Mouse (Mus musculus) liver, adult 2 months (tissue): ENCODE measurements around the gene Dnajc13. TPM values are rescaled to one million over a fixed set of nuclear protein-coding genes. Genes with fewer than 3 reads are reported as not detected.

ENCODE experiments used
- DNase-seq: peaks from one replicate; pipeline ENCODE4 v3.0.0-alpha.2; 2011; ENCODE audit warnings: low read depth, low spot score; ENCODE audit errors: extremely low read depth
- H3K27ac ChIP-seq: fragments of 200-500 bp; replicated peaks from 2 replicates; pipeline ENCODE4 v1.5.1; 2012; ENCODE audit warnings: low read depth, mild to moderate bottlenecking, control low read depth, inconsistent platforms, low read length; ENCODE audit not compliant: insufficient read depth
- H3K27me3 ChIP-seq: fragments of 200-500 bp; 2 replicates; pipeline ENCODE4 v1.6.1; 2012; ENCODE audit warnings: mild to moderate bottlenecking, moderate library complexity, low read length, inconsistent platforms; ENCODE audit not compliant: control insufficient read depth, insufficient read depth
- H3K36me3 ChIP-seq: fragments of 200-500 bp; 2 replicates; pipeline ENCODE4 v1.6.1; 2012; ENCODE audit warnings: low read length, inconsistent platforms; ENCODE audit not compliant: control insufficient read depth, insufficient read depth
- H3K4me1 ChIP-seq: fragments of 200-500 bp; 2 replicates; pipeline ENCODE4 v1.6.1; 2011; ENCODE audit warnings: low read length; ENCODE audit not compliant: control insufficient read depth, insufficient read depth
- H3K4me3 ChIP-seq: fragments of 200-500 bp; 2 replicates; pipeline ENCODE4 v1.5.1; 2011; ENCODE audit warnings: low read depth, mild to moderate bottlenecking, control low read depth, low read length, moderate library complexity; ENCODE audit not compliant: insufficient read depth
- H3K79me2 ChIP-seq: fragments of 200-500 bp; 2 replicates; pipeline ENCODE4 v1.6.1; 2012; ENCODE audit warnings: inconsistent platforms, mild to moderate bottlenecking, low read length, moderate library complexity; ENCODE audit not compliant: control insufficient read depth, insufficient read depth
- H3K9ac ChIP-seq: fragments of 200-500 bp; 2 replicates; pipeline ENCODE4 v1.6.1; 2012; ENCODE audit warnings: low read depth, mild to moderate bottlenecking, control low read depth, inconsistent platforms, low read length
- CTCF ChIP-seq: fragments of 200-500 bp; IDR thresholded peaks from 2 replicates; pipeline ENCODE4 v1.5.1; 2011; ENCODE audit warnings: low read depth, low read length, control low read depth
- POLR2A ChIP-seq: fragments of 200-500 bp; IDR thresholded peaks from 2 replicates; pipeline ENCODE4 v1.6.1; 2011; ENCODE audit warnings: low read length, control low read depth; ENCODE audit not compliant: insufficient read depth; ENCODE audit errors: extremely low read depth
- WGBS: fragments of 180-500 bp; shearing (Covaris S2); methylation state at CpG from one replicate; pipeline ENCODE4 v1.1.7; 2018; 5-methylcytosine and 5-hydroxymethylcytosine counted together
- polyA plus RNA-seq: library from polyadenylated mRNA; depleted of rRNA; stranded (reverse); fragments of >200 nt; gene quantifications from 2 replicates; pipeline ENCODE4 v1.2.3, GENCODE M21; 2012
- total RNA-seq: library from RNA; depleted of rRNA; stranded (reverse); fragments of >200 nt; gene quantifications from 2 replicates; pipeline ENCODE4 v1.2.3, GENCODE M21; 2014

The Dnajc13 gene
- total and polyA plus RNA-seq, 2 experiments: 18.6 to 25.8 TPM

GRCm38 (mm10) chr9:104203851-104204250 lies 58.9 kb downstream of the Dnajc13 start:
- no peaks in the 10 kb centered on the region for H3K4me1 ChIP-seq
- TF ChIP-seq POLR2A (no peak), CTCF (peak; percentile 58; the same call in 1 of the 2 replicates)
- no peaks in the 10 kb centered on the region for H3K79me2 ChIP-seq
- H3K27ac ChIP-seq: no peak overlapping the region
- no peak overlapping the region for H3K4me3 ChIP-seq
- 97% methylated on average over 3 of the region's 3 CpGs for WGBS
- peaks cover 50% of the 10 kb centered on the region for H3K36me3 ChIP-seq
- no peaks in the 10 kb centered on the region for H3K27me3 ChIP-seq
- no peak overlapping the region for H3K9ac ChIP-seq
- DNase-seq: peak; percentile 42

- DNase-seq: no peak
- no peak overlapping the region for H3K9ac ChIP-seq
- no peak overlapping the region for H3K27ac ChIP-seq
- H3K79me2 ChIP-seq: no peaks in the 10 kb centered on the region
- no peak for TF ChIP-seq POLR2A
- no peak for TF ChIP-seq CTCF
- H3K4me3 ChIP-seq: no peak overlapping the region
- no peaks in the 10 kb centered on the region for H3K27me3 ChIP-seq
- WGBS: 86% methylated on average over 2 of the region's 2 CpGs
- peaks cover 37% of the 10 kb centered on the region for H3K36me3 ChIP-seq
- H3K4me1 ChIP-seq: peaks cover 10% of the 10 kb centered on the region; the same call in 1 of the 2 replicates
Observed at GRCm38 (mm10) chr9:104194528-104194927, 68.2 kb downstream of the Dnajc13 start.

- Histone ChIP-seq H3K9ac (no peak overlapping the region), H3K36me3 (peaks cover 41% of the 10 kb centered on the region), H3K4me3 (no peak overlapping the region), H3K27me3 (no peaks in the 10 kb centered on the region), H3K79me2 (no peaks in the 10 kb centered on the region), H3K4me1 (peaks cover 10% of the 10 kb centered on the region; the same call in 1 of the 2 replicates), H3K27ac (no peak overlapping the region)
- no peak for TF ChIP-seq CTCF
- TF ChIP-seq POLR2A: no peak
- 93% methylated on average over 2 of the region's 2 CpGs for WGBS
- no peak for DNase-seq
Observed at GRCm38 (mm10) chr9:104193900-104194299, 68.8 kb downstream of the Dnajc13 start.

DNA sequence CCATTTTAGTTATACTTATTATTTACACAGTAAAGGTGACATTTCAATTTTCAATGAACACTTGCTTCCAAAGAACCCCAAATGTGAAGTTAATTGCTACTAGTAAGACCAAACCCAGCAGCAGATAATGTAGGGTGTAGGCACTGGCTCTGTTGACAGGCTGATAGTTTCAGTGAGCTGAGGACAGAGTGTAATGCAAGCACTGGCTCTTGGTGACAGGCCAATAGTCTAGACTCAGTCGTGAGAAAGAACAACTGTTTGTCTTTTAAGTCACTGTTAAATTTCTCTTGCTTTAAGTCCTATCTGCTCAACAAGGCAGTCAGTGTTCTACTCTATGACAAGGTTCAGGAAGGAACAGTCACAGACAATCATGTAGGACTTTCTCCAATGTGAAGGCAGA lies 69.4 kb downstream of the Dnajc13 start:
- peaks cover 10% of the 10 kb centered on the region; the same call in 1 of the 2 replicates for H3K4me1 ChIP-seq
- TF ChIP-seq POLR2A: no peak
- no peak for TF ChIP-seq CTCF
- no peak overlapping the region for H3K9ac ChIP-seq
- DNase-seq: peak; percentile 53
- H3K27ac ChIP-seq: peak overlapping the region; percentile 78
- H3K27me3 ChIP-seq: no peaks in the 10 kb centered on the region
- H3K4me3 ChIP-seq: no peak overlapping the region
- peaks cover 44% of the 10 kb centered on the region for H3K36me3 ChIP-seq
- no peaks in the 10 kb centered on the region for H3K79me2 ChIP-seq
- 10% methylated on average over 1 of the region's 1 CpGs for WGBS

- DNase-seq: peak; percentile 80
- TF ChIP-seq CTCF (no peak), POLR2A (no peak)
- peaks cover 43% of the 10 kb centered on the region for H3K36me3 ChIP-seq
- no peak overlapping the region for H3K4me3 ChIP-seq
- peak overlapping the region; percentile 78; the same call in 1 of the 2 replicates for H3K27ac ChIP-seq
- 33% methylated on average over 6 of the region's 6 CpGs for WGBS
- H3K79me2 ChIP-seq: no peaks in the 10 kb centered on the region
- no peaks in the 10 kb centered on the region for H3K27me3 ChIP-seq
- H3K4me1 ChIP-seq: peaks cover 10% of the 10 kb centered on the region; the same call in 1 of the 2 replicates
- H3K9ac ChIP-seq: no peak overlapping the region
Observed at GRCm38 (mm10) chr9:104192513-104192912, 70.2 kb downstream of the Dnajc13 start.

GRCm38 (mm10) chr9:104189657-104190056 lies 73.1 kb downstream of the Dnajc13 start:
- Histone ChIP-seq H3K9ac (no peak overlapping the region), H3K36me3 (peaks cover 48% of the 10 kb centered on the region), H3K4me3 (no peak overlapping the region), H3K4me1 (peaks cover 10% of the 10 kb centered on the region; the same call in 1 of the 2 replicates), H3K27ac (no peak overlapping the region), H3K79me2 (no peaks in the 10 kb centered on the region), H3K27me3 (no peaks in the 10 kb centered on the region)
- no peak for DNase-seq
- WGBS: 98% methylated on average over 5 of the region's 5 CpGs
- no peak for TF ChIP-seq CTCF
- no peak for TF ChIP-seq POLR2A
